Mouse (Mus musculus) heart, postnatal 14 days (tissue): ENCODE measurements around the gene Enpp4. TPM values are rescaled to one million over a fixed set of nuclear protein-coding genes. Genes with fewer than 3 reads are reported as not detected.

ENCODE experiments used
- DNase-seq, 2 experiments: peaks; one replicate each; pipeline ENCODE4 v3.0.0; 2021 to 2022
- intact Hi-C: fragments of 180-260 bp; cut with DNase I; formaldehyde crosslinking; loops from one replicate; pipeline ENCODE4 v1.15.1; 2025
- long read RNA-seq, 2 experiments: library from polyadenylated mRNA; stranded (forward); transcript quantifications; one replicate each; pipeline ENCODE4 v2.0.0; 2021
- total RNA-seq, 2 experiments: library from RNA; stranded (reverse); gene quantifications; 2 replicates each; pipeline ENCODE4 v1.2.3; 2021

The Enpp4 gene
- 10 to 100 TPM; 16.3 to 17.7 TPM for total RNA-seq
- long read RNA-seq, experiment 1, full-length matches to known transcripts: 16 of 25 reads
- long read RNA-seq, experiment 1, partial matches to known transcripts: 2 of 25 reads
- long read RNA-seq, experiment 1, other reads (novel, unspliced or antisense): 7 of 25 reads
- long read RNA-seq, experiment 2, full-length matches to known transcripts: 13 of 19 reads
- long read RNA-seq, experiment 2, partial matches to known transcripts: 1 of 19 reads
- long read RNA-seq, experiment 2, other reads (novel, unspliced or antisense): 5 of 19 reads

GRCm38 (mm10) chr17:44105287-44106138, at the start of gene Enpp4:
Gene Enpp4, minus strand, starts transcription at chr17:44105809.
- peak; percentile 89 to 92 for DNase-seq
- intact Hi-C loops: loop anchor here (2.0 kb wide), 1 partner anchor 29 kb away; no protein-coding TSS in a partner anchor

DNA sequence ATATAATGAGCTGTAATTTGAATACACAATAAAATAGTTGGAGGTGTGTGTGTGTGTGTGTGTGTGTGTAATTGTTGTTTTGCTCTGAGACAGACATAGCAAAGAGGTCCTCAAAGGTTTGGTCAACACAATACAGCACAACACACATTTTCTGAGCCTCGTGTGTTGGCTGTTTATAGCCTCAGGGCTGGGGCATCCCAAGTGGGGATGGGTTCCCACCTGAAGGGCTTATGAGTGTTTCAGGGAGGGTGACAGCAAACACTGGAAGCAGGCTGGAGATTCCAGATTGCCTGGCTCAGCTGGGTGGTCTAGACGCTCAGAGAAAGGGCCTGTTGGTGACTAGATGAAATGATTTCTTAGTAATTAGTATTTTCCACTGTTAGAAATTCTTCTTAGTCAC, 49.6 kb upstream of the Enpp4 start:
- DNase-seq: no peak
- intact Hi-C loops: loop anchor here (10.0 kb wide), 1 partner anchor 1100 kb away; no protein-coding TSS in a partner anchor

GRCm38 (mm10) chr17:44153871-44154270, 48.3 kb upstream of the Enpp4 start:
- DNase-seq: no peak
- intact Hi-C loops: loop anchor here (2.0 to 10.0 kb wide), 2 partner anchors 35 to 1101 kb away; partner anchors contain the start of gene Clic5

DNA sequence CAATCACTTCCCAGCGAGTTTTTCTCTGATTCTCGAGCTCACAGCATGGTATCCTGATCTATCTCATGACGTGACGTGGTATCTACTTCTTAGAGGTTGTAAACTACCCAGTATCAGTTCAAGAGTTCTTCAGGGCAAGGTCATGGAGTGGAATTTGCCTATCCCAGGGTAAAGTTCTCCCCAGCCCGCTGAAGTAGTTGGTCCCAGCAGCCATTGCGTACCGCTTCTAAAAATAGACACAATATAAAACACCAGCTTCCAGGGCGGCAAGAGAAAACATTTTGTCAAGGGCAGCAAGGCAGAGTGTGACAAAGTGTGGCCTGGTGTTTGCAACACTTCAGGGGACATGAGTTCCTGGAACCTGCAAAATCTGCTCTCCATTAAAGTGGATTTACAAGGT, 46.3 kb upstream of the Enpp4 start:
- peak in 1 of 2 experiments; percentile 26 for DNase-seq

DNA sequence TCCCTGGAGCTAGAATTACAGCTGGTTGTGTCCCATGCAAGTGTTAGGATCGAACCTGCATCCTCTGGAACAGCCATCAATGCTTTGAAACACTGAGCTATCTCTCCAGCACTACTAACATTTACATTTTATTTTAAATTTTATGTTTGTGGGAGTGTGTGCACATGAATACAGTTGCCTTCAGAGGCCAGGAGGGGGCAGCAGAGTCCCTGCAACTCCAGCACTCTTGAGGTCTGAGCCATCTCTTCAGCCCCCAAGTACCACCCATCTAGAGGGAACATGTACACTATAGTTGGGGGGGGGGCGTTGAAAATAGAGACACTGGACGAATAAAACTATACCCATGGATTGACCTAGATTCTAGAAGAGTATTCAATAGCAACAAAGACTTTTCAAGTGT, 45.5 kb upstream of the Enpp4 start:
- DNase-seq: peak; percentile 71 to 75

More for the DNA sequence above, 46.3 kb upstream of the Enpp4 start:
- intact Hi-C loops: loop anchor here (1.0 to 10.0 kb wide), 3 partner anchors 37 to 1103 kb away; partner anchors contain the start of gene Clic5

DNA sequence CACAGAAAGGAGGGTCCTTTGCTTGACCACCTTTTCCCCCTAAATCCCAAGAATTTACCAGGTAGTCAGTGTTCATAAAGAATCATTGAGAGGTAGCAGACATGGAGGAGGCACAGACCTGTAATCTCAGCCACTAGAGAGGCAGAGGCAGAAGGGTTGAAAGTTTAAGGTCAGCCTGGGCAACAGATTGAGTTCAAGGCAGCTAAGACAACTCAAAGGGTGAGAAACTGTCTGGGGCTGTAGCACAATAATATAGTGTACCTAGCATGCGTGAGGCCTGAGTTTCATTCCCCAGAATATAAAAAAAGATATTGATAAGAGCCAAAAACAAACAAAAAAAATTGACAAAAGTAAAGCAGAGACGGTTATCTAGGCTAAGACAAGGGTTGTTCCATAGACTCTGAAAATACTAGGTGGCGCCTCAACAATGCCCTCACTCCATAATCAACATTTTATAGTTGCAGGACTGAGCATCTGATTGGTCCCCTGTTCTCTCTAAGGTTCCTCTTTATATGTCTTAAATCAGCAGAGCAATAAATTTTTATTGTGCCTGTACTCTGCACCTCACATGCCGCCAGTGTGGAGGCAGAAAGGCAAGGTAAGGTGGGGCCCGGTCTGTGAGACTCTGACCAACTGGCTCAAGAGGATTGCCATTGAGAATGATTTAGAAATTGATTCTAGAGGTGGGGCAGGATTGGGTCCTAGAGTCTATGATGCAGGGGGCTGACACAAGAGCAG, 42.7 kb upstream of the Enpp4 start:
- intact Hi-C loops: no loop called here
- DNase-seq: no peak

More for the DNA sequence above, 45.5 kb upstream of the Enpp4 start:
- intact Hi-C loops: loop anchor here (1.0 to 10.0 kb wide), 2 partner anchors 105 to 1104 kb away; no protein-coding TSS in a partner anchor

- intact Hi-C loops: no loop called here
- no peak for DNase-seq
Observed at GRCm38 (mm10) chr17:44145806-44146205, 40.2 kb upstream of the Enpp4 start.

GRCm38 (mm10) chr17:44136863-44137640, 31.4 kb upstream of the Enpp4 start:
- intact Hi-C loops: no loop called here
- DNase-seq: no peak

DNA sequence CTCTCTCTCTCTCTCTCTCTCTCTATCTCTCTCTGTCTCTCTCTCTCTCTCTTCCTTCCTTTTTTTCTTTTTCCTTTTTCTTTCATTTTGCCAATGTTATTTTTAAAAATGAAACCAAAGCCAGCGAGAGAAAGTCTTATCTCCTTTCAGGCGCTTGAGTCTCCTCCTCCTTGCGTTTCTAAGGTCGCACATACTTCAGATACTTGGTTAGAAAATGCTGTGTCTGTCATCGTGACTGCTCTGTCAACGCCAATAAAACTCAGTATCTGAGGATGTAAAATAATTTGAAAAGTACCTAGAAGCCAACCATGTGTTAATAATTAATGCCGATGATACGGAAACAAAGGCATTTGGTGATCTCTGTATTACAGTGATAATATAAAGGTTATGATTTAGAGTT, 30.4 kb upstream of the Enpp4 start:
- DNase-seq: no peak
- intact Hi-C loops: no loop called here

- DNase-seq: no peak
- intact Hi-C loops: no loop called here
Observed at GRCm38 (mm10) chr17:44134545-44134944, 28.9 kb upstream of the Enpp4 start.

- intact Hi-C loops: no loop called here
- DNase-seq: no peak
Observed at GRCm38 (mm10) chr17:44134106-44134505, 28.5 kb upstream of the Enpp4 start.

DNA sequence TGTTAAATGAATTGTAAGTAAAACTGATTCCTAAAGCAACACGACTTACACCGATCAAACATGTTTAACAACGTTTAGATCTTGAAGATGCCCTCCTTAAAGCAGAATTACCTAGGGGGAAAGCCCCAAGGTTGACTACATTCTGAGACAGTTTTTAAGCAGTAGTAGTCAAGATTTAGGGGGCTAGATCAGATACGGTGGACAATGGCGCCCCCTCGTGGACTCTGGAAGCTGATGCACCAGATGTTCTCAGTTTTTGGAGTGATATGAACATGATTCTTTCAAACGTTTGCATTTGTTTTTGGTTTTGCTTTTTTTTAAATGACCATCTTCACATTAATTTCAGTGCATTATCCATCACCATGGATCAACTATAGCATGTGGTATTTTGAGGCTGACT, 24.8 kb upstream of the Enpp4 start:
- DNase-seq: peak; percentile 77 to 82
- intact Hi-C loops: loop anchor here (1.0 to 2.0 kb wide), 3 partner anchors 54 to 430 kb away; no protein-coding TSS in a partner anchor

GRCm38 (mm10) chr17:44129092-44129750, 23.6 kb upstream of the Enpp4 start:
- no peak for DNase-seq
- intact Hi-C loops: loop anchor here (5.0 kb wide), 1 partner anchor 37 kb away; no protein-coding TSS in a partner anchor

DNA sequence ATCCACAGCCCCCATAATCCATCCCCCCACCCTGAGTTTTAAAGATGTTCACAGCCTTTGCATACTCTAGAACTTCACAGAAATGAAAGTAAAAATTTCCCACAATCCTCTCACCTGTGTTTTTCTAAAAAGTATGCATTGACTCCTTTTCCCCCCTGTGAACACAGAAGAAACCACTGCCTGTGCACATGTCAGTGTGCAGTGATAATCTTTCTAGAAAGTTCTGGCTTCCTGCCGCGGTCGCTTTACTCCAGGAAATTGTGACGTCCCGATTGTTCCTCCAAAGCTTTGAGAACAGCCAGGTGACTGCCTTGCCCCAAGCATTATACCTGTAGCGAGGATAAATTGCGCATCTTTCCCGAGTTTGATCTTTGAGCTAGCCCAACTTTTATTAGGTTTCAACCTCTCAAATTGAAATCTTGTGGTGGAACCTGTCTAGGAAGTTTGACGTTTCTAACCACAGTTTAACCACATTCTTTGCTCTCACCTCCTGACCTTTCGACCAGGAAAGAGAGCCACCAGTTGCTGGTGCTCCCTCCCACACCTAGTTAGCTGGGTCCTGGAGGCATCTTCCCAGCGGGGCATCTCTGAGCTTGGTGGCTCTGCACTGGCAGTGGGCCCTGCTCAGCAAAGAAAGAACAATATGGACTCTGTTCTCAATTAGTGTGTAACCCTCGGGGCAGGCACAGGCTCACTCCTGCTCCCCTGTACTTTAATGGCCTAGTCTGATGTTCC, 15.9 kb upstream of the Enpp4 start:
- intact Hi-C loops: no loop called here
- DNase-seq: no peak

DNA sequence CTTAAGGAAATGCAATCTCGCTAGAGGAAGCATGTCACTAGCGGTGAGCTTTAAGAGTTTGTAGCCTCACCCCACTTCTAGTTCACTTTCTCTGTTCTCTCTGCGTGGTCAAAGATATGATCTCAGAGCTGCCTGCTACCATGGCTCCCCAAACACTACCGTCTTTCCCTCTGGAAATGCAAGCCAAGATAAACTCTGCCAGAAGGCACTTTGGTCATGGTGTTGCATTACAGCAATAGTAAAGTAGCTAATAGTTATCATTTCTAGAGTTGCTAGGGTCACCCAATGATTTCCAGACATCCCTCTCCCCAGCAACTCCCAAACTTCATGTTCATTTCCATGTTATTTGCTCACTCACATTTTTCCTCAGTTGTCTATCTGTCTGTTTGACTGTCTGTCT, 12.6 kb upstream of the Enpp4 start:
- intact Hi-C loops: loop anchor here (5.0 kb wide), 1 partner anchor 426 kb away; no protein-coding TSS in a partner anchor
- DNase-seq: no peak

- no peak for DNase-seq
- intact Hi-C loops: loop anchor here (5.0 kb wide), 1 partner anchor 425 kb away; no protein-coding TSS in a partner anchor
Observed at GRCm38 (mm10) chr17:44117721-44118120, 12.1 kb upstream of the Enpp4 start.

DNA sequence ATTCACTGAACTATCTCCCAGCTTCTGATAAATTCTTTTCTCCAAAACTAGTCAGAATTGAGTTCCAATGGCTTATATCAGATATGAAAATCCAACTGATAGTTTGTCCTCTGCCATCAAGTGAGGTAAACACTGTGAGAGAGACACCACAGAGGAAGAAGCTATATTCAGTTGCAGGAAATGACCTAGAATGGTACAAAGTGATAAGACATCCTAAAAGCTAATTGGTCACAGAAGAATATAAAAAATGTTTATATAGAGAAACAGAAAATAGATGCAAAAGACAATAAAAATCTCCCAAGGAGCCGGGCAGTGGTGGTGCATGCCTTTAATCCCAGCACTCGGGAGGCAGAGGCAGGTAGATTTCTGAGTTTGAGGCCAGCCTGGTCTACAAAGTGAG, 11.0 kb upstream of the Enpp4 start:
- intact Hi-C loops: loop anchor here (5.0 kb wide), 1 partner anchor 424 kb away; no protein-coding TSS in a partner anchor

GRCm38 (mm10) chr17:44108331-44108730, 2.7 kb upstream of the Enpp4 start:
- intact Hi-C loops: no loop called here
- no peak for DNase-seq

More for the DNA sequence above, 11.0 kb upstream of the Enpp4 start:
- no peak for DNase-seq
